ENCODE assay signal across 10 mouse cellular contexts in the genomic region with DNA sequence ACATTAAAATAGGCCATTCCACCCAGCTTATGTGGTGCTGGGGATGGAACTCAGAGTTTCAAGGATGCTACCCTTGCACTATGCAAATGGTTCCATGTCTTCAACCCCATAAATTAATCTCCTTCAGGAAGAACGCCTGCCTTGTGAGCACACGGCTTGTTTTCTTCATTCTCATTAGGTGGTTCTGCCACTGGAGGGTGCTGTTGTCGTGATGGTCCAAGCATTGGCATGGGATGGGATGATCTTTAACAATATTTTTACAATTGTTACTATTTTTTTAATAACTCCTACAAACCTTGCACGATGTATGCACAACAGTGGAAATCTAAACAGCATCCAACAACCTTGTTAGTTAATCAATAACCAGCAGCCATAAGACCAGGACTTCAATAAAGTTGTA.
DNase-seq lines count a peak whose midpoint lies in the region; ATAC-seq and TF ChIP-seq lines count a peak whose summit lies in the region.
"Had no signal": no experiment of that assay in that cellular context is flagged by ENCODE, and none has a peak within 500 bp of the region (broad histone marks: within the 10 kb centered on the region; RNA-seq: fewer than 3 reads in every experiment).

No protein-coding gene starts in this region.

- TF ChIP-seq CTCF in liver, adult 2 months (IDR thresholded peaks at IDR 0.05; ENCODE audit: low read depth, low read length): peak; percentile 33; the same call in 1 of the 2 replicates

- H3K79me2 ChIP-seq in liver, adult 2 months (ENCODE audit: control insufficient read depth, insufficient read depth, low read length): no peaks in the 10 kb centered on the region

- WGBS in liver, adult 2 months: 35% methylated on average over 4 of the region's 4 CpGs
- 42% methylated on average over 4 of the region's 4 CpGs for WGBS in liver, embryonic 11.5 days
- WGBS in forebrain, embryonic 13.5 days: 58% methylated on average over 4 of the region's 4 CpGs
- WGBS in forebrain, embryonic 12.5 days: 53% methylated on average over 4 of the region's 4 CpGs

- DNase-seq in cerebellum, postnatal 14 days: peak; percentile 14 to 30
- no peak for DNase-seq in liver, adult 2 months (ENCODE audit: extremely low read depth, low read depth, low spot score)
- DNase-seq in liver, embryonic 11.5 days (ENCODE audit: low spot score): no peak
- DNase-seq in R1 (ENCODE audit: low read depth, low spot score): peak; percentile 3
- DNase-seq in lung, postnatal 14 days: peak; percentile 11

- ATAC-seq in cerebellum, adult (ENCODE audit: insufficient number of reproducible peaks, low FRiP score, low TSS enrichment): no peak
- no peak for ATAC-seq in liver, embryonic 11.5 days (replicated peaks; ENCODE audit: low FRiP score)
- ATAC-seq in forebrain, embryonic 13.5 days: no peak
- no peak for ATAC-seq in forebrain, embryonic 12.5 days (ENCODE audit: low FRiP score)

- H3K27me3 ChIP-seq in liver, adult 2 months (ENCODE audit: control insufficient read depth, insufficient read depth, low read length): no peaks in the 10 kb centered on the region
- no peaks in the 10 kb centered on the region for H3K27me3 ChIP-seq in liver, embryonic 11.5 days (replicated peaks; ENCODE audit: control insufficient read depth, insufficient read depth, low read length)
- H3K27me3 ChIP-seq in forebrain, embryonic 13.5 days: no peaks in the 10 kb centered on the region
- H3K27me3 ChIP-seq in forebrain, embryonic 12.5 days: no peaks in the 10 kb centered on the region
- H3K27me3 ChIP-seq: embryonic facial prominence, embryonic 15.5 days had no signal

- no peak overlapping the region for H3K27ac ChIP-seq in liver, adult 2 months (replicated peaks; ENCODE audit: insufficient read depth, low read depth, low read length)
- no peak overlapping the region for H3K27ac ChIP-seq in liver, embryonic 11.5 days (ENCODE audit: low read depth, low read length)
- no peak overlapping the region for H3K27ac ChIP-seq in forebrain, embryonic 13.5 days
- no peak overlapping the region for H3K27ac ChIP-seq in forebrain, embryonic 12.5 days
- H3K27ac ChIP-seq: embryonic facial prominence, embryonic 15.5 days; macrophage had no signal

- H3K4me1 ChIP-seq in liver, adult 2 months (ENCODE audit: control insufficient read depth, insufficient read depth, low read length): no peaks in the 10 kb centered on the region
- H3K4me1 ChIP-seq in liver, embryonic 11.5 days (replicated peaks; ENCODE audit: control insufficient read depth, insufficient read depth, low read length): no peaks in the 10 kb centered on the region
- no peaks in the 10 kb centered on the region for H3K4me1 ChIP-seq in forebrain, embryonic 13.5 days
- H3K4me1 ChIP-seq in forebrain, embryonic 12.5 days: no peaks in the 10 kb centered on the region
- H3K4me1 ChIP-seq: embryonic facial prominence, embryonic 15.5 days had no signal

- H3K4me2 ChIP-seq in liver, embryonic 11.5 days: no peak overlapping the region
- H3K4me2 ChIP-seq in forebrain, embryonic 13.5 days: no peak overlapping the region
- no peak overlapping the region for H3K4me2 ChIP-seq in forebrain, embryonic 12.5 days
- H3K4me2 ChIP-seq: embryonic facial prominence, embryonic 15.5 days had no signal

- no peak for TF ChIP-seq POLR2A in liver, adult 2 months (IDR thresholded peaks at IDR 0.05; ENCODE audit: extremely low read depth, insufficient read depth, low read length)

- H3K4me3 ChIP-seq in liver, adult 2 months (ENCODE audit: insufficient read depth, low read depth, low read length): no peak overlapping the region
- no peak overlapping the region for H3K4me3 ChIP-seq in liver, embryonic 11.5 days (ENCODE audit: low read depth, low read length)
- H3K4me3 ChIP-seq in forebrain, embryonic 13.5 days: no peak overlapping the region
- H3K4me3 ChIP-seq in forebrain, embryonic 12.5 days (replicated peaks): no peak overlapping the region
- H3K4me3 ChIP-seq: embryonic facial prominence, embryonic 15.5 days had no signal

- H3K36me3 ChIP-seq in liver, adult 2 months (ENCODE audit: control insufficient read depth, insufficient read depth, low read length): no peaks in the 10 kb centered on the region
- no peaks in the 10 kb centered on the region for H3K36me3 ChIP-seq in liver, embryonic 11.5 days (ENCODE audit: control insufficient read depth, insufficient read depth, low read length)
- H3K36me3 ChIP-seq in forebrain, embryonic 13.5 days (ENCODE audit: poor library complexity, severe bottlenecking): no peaks in the 10 kb centered on the region
- no peaks in the 10 kb centered on the region for H3K36me3 ChIP-seq in forebrain, embryonic 12.5 days (replicated peaks)
- H3K36me3 ChIP-seq: embryonic facial prominence, embryonic 15.5 days had no signal

- no peak overlapping the region for H3K9ac ChIP-seq in liver, adult 2 months (ENCODE audit: low read depth, low read length)
- no peak overlapping the region for H3K9ac ChIP-seq in liver, embryonic 11.5 days (ENCODE audit: low read depth, low read length)
- H3K9ac ChIP-seq in forebrain, embryonic 13.5 days: no peak overlapping the region
- H3K9ac ChIP-seq in forebrain, embryonic 12.5 days: no peak overlapping the region
- H3K9ac ChIP-seq: embryonic facial prominence, embryonic 15.5 days had no signal

- H3K9me3 ChIP-seq in liver, embryonic 11.5 days (ENCODE audit: control insufficient read depth, low read length): no peaks in the 10 kb centered on the region
- no peaks in the 10 kb centered on the region for H3K9me3 ChIP-seq in forebrain, embryonic 13.5 days (replicated peaks)
- H3K9me3 ChIP-seq in forebrain, embryonic 12.5 days: no peaks in the 10 kb centered on the region
- H3K9me3 ChIP-seq: embryonic facial prominence, embryonic 15.5 days had no signal

Comparison
In these comparisons a context has a peak if more than half of its experiments do, and no peak if none do; other contexts are left out.
1. DNase-seq: peak in cerebellum, postnatal 14 days (2 of 2), R1 (single experiment) and lung, postnatal 14 days (single experiment); none in liver, adult 2 months (single experiment) and liver, embryonic 11.5 days (single experiment).